Mouse (Mus musculus) erythroblast, embryonic 14.5 days (primary cell): ENCODE data around the gene Cd164l2. TPM values are rescaled to one million over a fixed set of nuclear protein-coding genes. Genes with fewer than 3 reads are reported as not detected.

Experiments
- H3K27me3 ChIP-seq: 2 replicates; pipeline ENCODE4 v1.6.1; 2012; ENCODE audit warnings: inconsistent platforms; ENCODE audit not compliant: control insufficient read depth
- H3K36me3 ChIP-seq: 2 replicates; pipeline ENCODE4 v1.6.1; 2012; ENCODE audit warnings: mild to moderate bottlenecking, inconsistent platforms; ENCODE audit not compliant: control insufficient read depth
- H3K4me1 ChIP-seq: 2 replicates; pipeline ENCODE4 v1.6.1; 2012; ENCODE audit warnings: inconsistent platforms; ENCODE audit not compliant: control insufficient read depth
- H3K4me3 ChIP-seq: replicated peaks from 2 replicates; pipeline ENCODE3; 2012; ENCODE audit warnings: moderate library complexity, mild to moderate bottlenecking, inconsistent platforms
- H3K9me3 ChIP-seq: 2 replicates; pipeline ENCODE4 v1.6.1; 2012; ENCODE audit warnings: low read length, inconsistent platforms, mixed read lengths; ENCODE audit not compliant: control insufficient read depth
- GATA1 ChIP-seq: IDR thresholded peaks from 2 replicates; pipeline ENCODE4 v1.6.1; 2012; ENCODE audit warnings: low read length, inconsistent platforms, mixed read lengths
- TAL1 ChIP-seq: IDR thresholded peaks from 3 replicates; pipeline ENCODE4 v1.6.1; 2012; ENCODE audit warnings: low read length, inconsistent platforms, mixed read lengths
- polyA plus RNA-seq: library from polyadenylated mRNA; stranded (reverse); fragments of >175 nt; gene quantifications from 2 replicates; pipeline ENCODE4 v1.2.3, GENCODE M21; 2012

The Cd164l2 gene
- polyA plus RNA-seq, 1 experiment, result not detected

- H3K4me1 ChIP-seq, result no peaks in the 10 kb centered on the region
- no peaks in the 10 kb centered on the region for H3K27me3 ChIP-seq
- H3K9me3 ChIP-seq, result no peaks in the 10 kb centered on the region
- no peak overlapping the region for H3K4me3 ChIP-seq
- H3K36me3 ChIP-seq, result peaks cover 82% of the 10 kb centered on the region
- TF ChIP-seq TAL1 (no peak), GATA1 (no peak)
These were observed 25.1 kb upstream of the Cd164l2 start for GRCm38 (mm10) chr4:133186856-133187255.

- H3K4me1 ChIP-seq, result no peaks in the 10 kb centered on the region
- H3K9me3 ChIP-seq, result no peaks in the 10 kb centered on the region
- H3K36me3 ChIP-seq, result peaks cover 92% of the 10 kb centered on the region
- no peak overlapping the region for H3K4me3 ChIP-seq
- TF ChIP-seq GATA1, result no peak
- no peak for TF ChIP-seq TAL1
- H3K27me3 ChIP-seq, result no peaks in the 10 kb centered on the region
These were observed 22.5 kb upstream of the Cd164l2 start for GRCm38 (mm10) chr4:133189396-133189795.

- no peaks in the 10 kb centered on the region for H3K27me3 ChIP-seq
- TF ChIP-seq TAL1 (no peak), GATA1 (no peak)
- peaks cover 81% of the 10 kb centered on the region for H3K36me3 ChIP-seq
- no peak overlapping the region for H3K4me3 ChIP-seq
- H3K4me1 ChIP-seq, result peaks cover 3% of the 10 kb centered on the region; the same call in 1 of the 2 replicates
- H3K9me3 ChIP-seq, result no peaks in the 10 kb centered on the region
These were observed 17.4 kb upstream of the Cd164l2 start for GRCm38 (mm10) chr4:133194482-133194881.

- Histone ChIP-seq H3K27me3 (no peaks in the 10 kb centered on the region), H3K4me1 (peaks cover 3% of the 10 kb centered on the region; the same call in 1 of the 2 replicates), H3K36me3 (peaks cover 76% of the 10 kb centered on the region), H3K4me3 (no peak overlapping the region), H3K9me3 (no peaks in the 10 kb centered on the region)
- TF ChIP-seq GATA1 (no peak), TAL1 (no peak)
These were observed 16.9 kb upstream of the Cd164l2 start for GRCm38 (mm10) chr4:133195014-133195413.

GRCm38 (mm10) chr4:133196136-133196535 is 15.8 kb upstream of the Cd164l2 start:
- no peak for TF ChIP-seq GATA1
- no peak for TF ChIP-seq TAL1
- Histone ChIP-seq H3K36me3 (peaks cover 68% of the 10 kb centered on the region), H3K9me3 (no peaks in the 10 kb centered on the region), H3K4me3 (no peak overlapping the region), H3K27me3 (no peaks in the 10 kb centered on the region), H3K4me1 (peaks cover 8% of the 10 kb centered on the region)

GRCm38 (mm10) chr4:133196852-133197251 is 15.1 kb upstream of the Cd164l2 start:
- H3K4me1 ChIP-seq, result peaks cover 13% of the 10 kb centered on the region

GRCm38 (mm10) chr4:133197355-133197754 is 14.6 kb upstream of the Cd164l2 start:
- Histone ChIP-seq H3K4me3 (no peak overlapping the region), H3K36me3 (peaks cover 56% of the 10 kb centered on the region), H3K9me3 (no peaks in the 10 kb centered on the region), H3K4me1 (peaks cover 13% of the 10 kb centered on the region), H3K27me3 (no peaks in the 10 kb centered on the region)
- TF ChIP-seq TAL1 (no peak), GATA1 (no peak)

More at GRCm38 (mm10) chr4:133196852-133197251, 15.1 kb upstream of the Cd164l2 start:
- H3K9me3 ChIP-seq, result no peaks in the 10 kb centered on the region
- no peak overlapping the region for H3K4me3 ChIP-seq
- no peaks in the 10 kb centered on the region for H3K27me3 ChIP-seq
- TF ChIP-seq TAL1 (no peak), GATA1 (no peak)
- H3K36me3 ChIP-seq, result peaks cover 61% of the 10 kb centered on the region

- Histone ChIP-seq H3K36me3 (peaks cover 52% of the 10 kb centered on the region), H3K4me3 (no peak overlapping the region), H3K9me3 (no peaks in the 10 kb centered on the region), H3K27me3 (no peaks in the 10 kb centered on the region), H3K4me1 (peaks cover 13% of the 10 kb centered on the region)
- no peak for TF ChIP-seq TAL1
- no peak for TF ChIP-seq GATA1
These were observed 14.1 kb upstream of the Cd164l2 start for GRCm38 (mm10) chr4:133197801-133198286.

GRCm38 (mm10) chr4:133198337-133199180 is 13.4 kb upstream of the Cd164l2 start:
- Histone ChIP-seq H3K27me3 (no peaks in the 10 kb centered on the region), H3K4me1 (peaks cover 13% of the 10 kb centered on the region), H3K4me3 (no peak overlapping the region), H3K9me3 (no peaks in the 10 kb centered on the region), H3K36me3 (peaks cover 44% of the 10 kb centered on the region)
- TF ChIP-seq TAL1, result no peak
- TF ChIP-seq GATA1, result no peak
